Mouse (Mus musculus): ENCODE measurements around the gene Phyhipl.

The Phyhipl gene

GRCm38 (mm10) chr10:70655828-70656227, at the start of gene Phyhipl:
Gene Phyhipl (minus strand): TSS chr10:70655965.
- peak; percentile 72 to 88 for DNase-seq

GRCm38 (mm10) chr10:70703211-70703610, 47.4 kb upstream of the Phyhipl start:
- no peak for DNase-seq

GRCm38 (mm10) chr10:70699581-70699980, 43.8 kb upstream of the Phyhipl start:
- DNase-seq: peak; percentile 55 to 60

- DNase-seq: peak; percentile 52 to 59
Observed at GRCm38 (mm10) chr10:70698014-70698413, 42.2 kb upstream of the Phyhipl start.

- DNase-seq: peak; percentile 85 to 90
Observed at GRCm38 (mm10) chr10:70696748-70697585, 41.2 kb upstream of the Phyhipl start.

- no peak for DNase-seq
Observed at GRCm38 (mm10) chr10:70689346-70689745, 33.6 kb upstream of the Phyhipl start.

- no peak for DNase-seq
Observed at GRCm38 (mm10) chr10:70688881-70689280, 33.1 kb upstream of the Phyhipl start.

GRCm38 (mm10) chr10:70686941-70687703, 31.4 kb upstream of the Phyhipl start:
- no peak for DNase-seq

GRCm38 (mm10) chr10:70686505-70686904, 30.7 kb upstream of the Phyhipl start:
- DNase-seq: peak; percentile 65 to 70

GRCm38 (mm10) chr10:70683508-70683907, 27.7 kb upstream of the Phyhipl start:
- DNase-seq: no peak

- no peak for DNase-seq
Observed at GRCm38 (mm10) chr10:70677946-70678345, 22.2 kb upstream of the Phyhipl start.

GRCm38 (mm10) chr10:70656272-70656671, 507 bp upstream of the Phyhipl start:
- no peak for DNase-seq

GRCm38 (mm10) chr10:70654655-70655054, 1.1 kb downstream of the Phyhipl start:
- no peak for DNase-seq

- DNase-seq: peak; percentile 64 to 75
Observed at GRCm38 (mm10) chr10:70654139-70654538, 1.6 kb downstream of the Phyhipl start.

GRCm38 (mm10) chr10:70651769-70652648, 3.8 kb downstream of the Phyhipl start:
- no peak for DNase-seq

- DNase-seq: peak in 1 of 2 experiments; percentile 50
Observed at GRCm38 (mm10) chr10:70648831-70649230, 6.9 kb downstream of the Phyhipl start.

GRCm38 (mm10) chr10:70643131-70643530, 12.6 kb downstream of the Phyhipl start:
- peak; percentile 77 to 94 for DNase-seq

GRCm38 (mm10) chr10:70640896-70641596, 14.7 kb downstream of the Phyhipl start:
- peak in 1 of 2 experiments; percentile 61 for DNase-seq

GRCm38 (mm10) chr10:70640075-70640737, 15.6 kb downstream of the Phyhipl start:
- DNase-seq: no peak

GRCm38 (mm10) chr10:70637640-70638328, 18.0 kb downstream of the Phyhipl start:
- no peak for DNase-seq

GRCm38 (mm10) chr10:70635261-70635660, 20.5 kb downstream of the Phyhipl start:
- no peak for DNase-seq

Measured in kidney, adult 8-10 months (tissue).